Mouse (Mus musculus) testis, adult 2 months (tissue): Measurements from ENCODE around the gene Olfr156.
A peak's percentile ranks its signal among the peaks of the same experiment; 100 is the strongest.

Experiments
- CTCF ChIP-seq: fragments of 200-500 bp; IDR thresholded peaks from 2 replicates; pipeline ENCODE4 v1.5.1; 2012; ENCODE audit warnings: low read depth, mild to moderate bottlenecking, inconsistent platforms, low read length, moderate library complexity; ENCODE audit not compliant: control insufficient read depth, insufficient read depth, insufficient replicate concordance
- POLR2A ChIP-seq: fragments of 200-500 bp; IDR thresholded peaks from 2 replicates; pipeline ENCODE4 v1.6.1; 2012; ENCODE audit warnings: low read depth, mild to moderate bottlenecking, inconsistent platforms, low read length, moderate library complexity; ENCODE audit not compliant: control insufficient read depth

DNA sequence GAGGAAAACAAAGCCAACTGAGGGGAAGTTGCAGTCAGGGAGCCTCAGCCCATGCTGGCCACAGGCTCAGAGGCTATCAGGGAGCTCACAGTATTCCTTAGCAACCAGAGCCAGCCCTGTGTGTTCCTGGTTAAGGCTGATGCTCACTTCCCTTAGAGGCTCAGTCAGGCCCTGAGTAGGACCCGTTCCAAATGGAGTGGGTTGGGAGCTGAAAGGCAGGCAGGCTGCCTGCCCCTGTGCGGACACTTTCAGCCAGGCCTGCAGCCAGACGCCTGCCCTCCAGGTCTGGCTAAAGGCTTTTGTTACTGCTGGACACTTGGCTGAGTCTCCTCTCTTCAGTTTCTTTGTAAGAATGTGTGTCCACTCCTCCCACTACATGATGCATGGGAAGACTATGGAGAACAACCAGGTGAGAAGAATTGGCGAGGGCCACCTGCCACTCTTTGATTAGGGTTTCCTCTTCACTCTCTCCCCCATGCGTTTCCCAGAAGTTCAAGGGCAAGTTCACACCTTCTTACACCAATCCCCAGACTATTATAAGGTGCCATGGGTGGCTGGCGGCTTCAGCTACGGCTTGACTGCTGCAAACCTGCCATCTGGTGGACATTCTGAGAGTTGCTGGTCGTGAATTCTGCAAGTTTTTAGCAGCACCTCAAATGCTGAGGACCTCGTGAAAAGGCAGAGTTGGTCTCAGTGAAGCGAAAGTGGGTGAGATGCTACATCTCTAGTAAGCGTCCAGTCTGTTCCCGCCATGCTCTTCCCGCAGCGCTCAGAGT lies 37.2 kb upstream of the Olfr156 start:
- no peak for TF ChIP-seq POLR2A
- TF ChIP-seq CTCF: peak; percentile 64; the same call in 1 of the 2 replicates
